Mouse (Mus musculus): ENCODE data around the gene Utp20. TPM values are rescaled to one million over a fixed set of nuclear protein-coding genes. Genes with fewer than 3 reads are reported as not detected.

Gene Utp20
- polyA plus RNA-seq (2014; fragmentation: Illumina TruSeq; extraction: RNeasy Lipid Tissue Mini Kit (QIAGEN cat#74804); ENCODE audit: low read depth, low replicate concordance), result 11.3 TPM

GRCm38 (mm10) chr10:88826188-88826946 is at the start of gene Utp20:
TSS of gene Utp20 (minus strand) at chr10:88826804.

GRCm38 (mm10) chr10:88730571-88731495 is 95.8 kb downstream of the Utp20 start, which contains the start of gene Arl1:
TSS of gene Arl1 (plus strand) at chr10:88730858.

Other genes starting within 250 kb of the Utp20 start
- gene Mybpc1, start 221.7 kb downstream of the Utp20 start, polyA plus RNA-seq (2014; fragmentation: Illumina TruSeq; extraction: RNeasy Lipid Tissue Mini Kit (QIAGEN cat#74804); ENCODE audit: low read depth, low replicate concordance), result 2.3 TPM
- gene Spic, start 141.8 kb downstream of the Utp20 start, polyA plus RNA-seq (2014; fragmentation: Illumina TruSeq; extraction: RNeasy Lipid Tissue Mini Kit (QIAGEN cat#74804); ENCODE audit: low read depth, low replicate concordance), result 1.3 TPM
- gene Arl1, start 95.9 kb downstream of the Utp20 start, polyA plus RNA-seq (2014; fragmentation: Illumina TruSeq; extraction: RNeasy Lipid Tissue Mini Kit (QIAGEN cat#74804); ENCODE audit: low read depth, low replicate concordance), result 124 TPM
- 0.14 TPM for gene Slc5a8, start 59.2 kb upstream of the Utp20 start, polyA plus RNA-seq (2014; fragmentation: Illumina TruSeq; extraction: RNeasy Lipid Tissue Mini Kit (QIAGEN cat#74804); ENCODE audit: low read depth, low replicate concordance)